Mouse (Mus musculus) c-Kit-positive CD71-negative TER-119-negative erythroid progenitor cells, embryonic 14.5 days (primary cell): ENCODE data around the gene Dhodh.

Experiments used
- DNase-seq: peaks from one replicate; pipeline ENCODE4 v3.0.0-alpha.2; 2013; ENCODE audit warnings: low read depth

The Dhodh gene

GRCm38 (mm10) chr8:109608271-109609152, at the start of gene Dhodh:
Dhodh (minus strand) TSS chr8:109608673.
- peak; percentile 91 for DNase-seq

GRCm38 (mm10) chr8:109656860-109657259, 48.4 kb upstream of the Dhodh start:
- no peak for DNase-seq

DNA sequence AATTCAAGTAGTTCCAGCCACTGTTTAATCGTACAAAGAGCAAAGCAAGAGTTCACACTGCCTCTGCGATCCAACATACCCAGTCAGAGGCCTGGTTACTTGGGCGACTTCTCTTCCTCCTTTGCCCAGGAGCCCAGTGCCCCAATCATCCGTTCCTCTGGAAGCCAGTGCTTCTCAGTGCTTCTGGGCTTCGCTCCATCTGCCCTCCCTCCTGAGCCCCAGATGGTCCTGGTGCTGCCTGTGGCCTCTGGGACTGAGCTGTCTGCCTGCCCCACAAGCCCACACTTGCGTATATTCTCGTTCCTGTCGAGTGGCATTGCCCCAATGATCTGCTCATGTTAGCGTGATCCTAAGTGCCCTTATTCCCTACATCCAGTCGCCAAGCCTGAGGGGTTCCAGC, 42.3 kb upstream of the Dhodh start:
- no peak for DNase-seq

- no peak for DNase-seq
These were observed 40.0 kb upstream of the Dhodh start for GRCm38 (mm10) chr8:109648469-109648868.

GRCm38 (mm10) chr8:109647331-109647730, 38.9 kb upstream of the Dhodh start:
- no peak for DNase-seq

DNA sequence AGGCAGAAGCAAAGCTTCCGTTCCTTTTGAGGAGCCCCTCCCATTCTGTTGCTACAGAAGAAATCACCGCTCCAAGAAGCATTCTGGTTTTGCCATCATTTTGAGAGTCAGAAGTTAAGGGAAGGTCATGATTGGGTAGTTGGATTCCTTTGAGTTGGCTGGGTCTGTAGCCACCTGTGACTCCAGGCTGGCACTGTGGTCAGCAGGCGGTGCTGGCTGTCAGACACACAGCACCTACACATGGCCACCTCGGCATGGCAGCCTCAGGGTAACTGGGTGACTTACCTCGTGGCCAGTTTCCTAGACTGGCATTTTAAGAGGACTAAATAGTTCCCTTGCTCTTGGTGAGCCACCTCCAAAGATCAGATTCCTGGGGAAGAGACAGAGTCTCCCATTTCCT, 32.8 kb upstream of the Dhodh start:
- no peak for DNase-seq

GRCm38 (mm10) chr8:109640410-109640809, 31.9 kb upstream of the Dhodh start:
- DNase-seq = no peak

DNA sequence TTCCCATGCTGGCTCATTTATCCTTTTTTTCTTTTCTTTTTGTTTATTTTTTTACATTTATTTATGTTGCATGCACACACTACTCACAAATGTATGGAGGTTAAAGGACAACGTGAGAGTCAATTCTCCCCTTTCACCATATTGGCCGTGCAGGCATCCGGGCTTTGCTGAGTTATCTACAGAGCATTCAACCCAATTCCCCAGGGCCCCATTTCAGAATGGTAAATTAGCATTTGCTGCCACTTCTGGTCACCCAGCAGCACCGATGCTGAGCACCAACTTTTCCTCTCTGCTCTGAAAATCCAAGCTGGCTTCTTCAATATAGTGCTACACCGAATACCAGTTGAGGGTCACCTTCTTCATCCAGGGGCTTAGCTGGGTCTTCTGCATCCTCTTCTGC, 30.4 kb upstream of the Dhodh start:
- DNase-seq = no peak

- no peak for DNase-seq
These were observed 26.7 kb upstream of the Dhodh start for GRCm38 (mm10) chr8:109635146-109635545.

DNA sequence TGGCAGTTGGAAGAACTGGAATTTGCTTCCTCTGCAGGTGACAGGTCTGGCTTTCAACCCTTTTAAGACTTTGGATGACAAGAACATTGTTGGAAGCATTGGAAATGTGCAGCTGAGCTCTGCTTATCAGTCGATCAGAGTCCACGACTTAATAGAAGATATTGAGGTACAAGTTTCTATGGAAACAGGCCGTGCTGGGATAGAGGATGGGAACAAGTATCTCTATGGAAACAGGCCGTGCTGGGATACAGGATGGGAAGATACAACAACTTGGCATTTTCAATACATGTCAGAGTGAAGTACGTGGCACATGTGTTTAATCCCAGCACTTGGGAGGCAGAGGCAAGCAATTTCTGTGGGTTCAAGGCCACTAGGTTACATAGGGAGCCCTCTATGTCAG, 24.0 kb upstream of the Dhodh start:
- DNase-seq = no peak

DNA sequence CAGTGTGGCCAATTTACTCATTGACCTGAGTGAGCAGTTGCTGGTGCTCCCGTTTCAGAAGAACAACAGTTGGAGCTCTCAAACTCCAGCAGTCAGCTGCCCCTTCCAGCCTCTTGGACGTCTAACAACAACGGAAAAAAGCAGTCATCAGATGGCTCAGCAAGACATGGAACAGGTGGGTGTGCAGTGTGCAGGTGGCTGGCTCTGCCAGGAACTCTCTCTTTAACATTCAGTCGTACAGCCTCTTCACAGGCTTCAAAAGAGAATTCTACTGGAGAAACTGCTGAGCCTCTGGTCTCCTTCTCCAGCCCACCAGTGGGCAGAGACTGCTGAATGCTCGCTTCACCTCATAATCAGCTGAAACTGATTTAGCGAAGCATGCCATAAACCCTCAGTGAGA, 20.2 kb upstream of the Dhodh start:
- DNase-seq = no peak

DNA sequence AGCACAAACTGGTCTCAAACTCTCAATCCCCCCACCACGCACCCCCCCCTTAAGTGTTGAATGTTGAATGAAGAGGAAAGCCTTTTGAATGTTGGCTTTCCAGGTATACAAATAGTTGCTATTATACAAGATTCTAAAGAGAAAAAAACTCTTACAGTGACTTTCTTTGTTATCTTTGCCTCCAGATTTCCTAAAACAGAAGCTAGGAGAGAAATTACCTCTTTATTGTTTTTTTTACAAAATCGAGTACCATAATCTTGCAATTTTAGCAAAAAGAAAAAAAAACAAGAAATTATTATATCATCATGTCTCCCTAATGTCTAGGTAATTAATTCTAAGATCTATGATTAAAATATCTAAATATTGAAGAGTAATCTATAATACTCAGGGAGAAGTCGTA, 7.1 kb upstream of the Dhodh start:
- no peak for DNase-seq

GRCm38 (mm10) chr8:109614243-109615210, 6.1 kb upstream of the Dhodh start, which contains the start of gene Pkd1l3:
Pkd1l3 (plus strand) TSS chr8:109614517.
- DNase-seq = peak; percentile 43

DNA sequence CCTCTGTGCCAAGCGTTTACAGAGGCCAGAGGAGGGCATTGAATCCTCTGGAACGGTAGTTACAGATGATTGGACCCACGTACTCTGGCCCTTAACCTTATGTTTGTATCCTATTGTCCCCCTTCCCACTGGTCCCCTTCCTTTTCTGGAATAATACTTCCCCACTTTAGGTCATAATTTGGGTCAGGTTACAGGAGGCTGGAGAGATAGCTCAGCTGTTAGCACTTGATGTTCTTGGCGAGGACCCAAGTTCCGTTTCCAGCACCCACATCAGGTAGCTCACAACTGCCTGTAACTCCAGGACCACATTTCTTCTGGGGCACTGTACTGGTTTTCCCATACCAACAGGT, 655 bp upstream of the Dhodh start:
- no peak for DNase-seq

- DNase-seq = no peak
These were observed 823 bp downstream of the Dhodh start for GRCm38 (mm10) chr8:109607650-109608049.

DNA sequence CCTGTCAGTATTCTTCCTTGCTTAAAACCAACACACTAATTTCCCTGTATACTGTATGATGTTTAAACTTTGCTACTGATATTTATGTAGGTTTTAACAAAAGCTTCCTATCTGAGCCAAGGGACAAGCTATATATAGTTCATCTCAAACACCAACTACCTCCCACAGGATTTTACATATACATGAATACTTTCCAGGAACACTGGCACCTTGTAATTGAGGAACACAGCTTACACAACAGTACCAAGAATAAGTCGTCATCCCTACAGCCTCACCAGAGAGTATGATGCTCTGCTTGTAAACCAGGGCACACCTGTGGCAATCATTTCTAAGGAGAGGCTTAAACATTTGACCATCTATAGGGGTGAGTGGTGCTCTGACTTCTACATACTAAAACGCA, 1.7 kb downstream of the Dhodh start:
- DNase-seq = no peak

DNA sequence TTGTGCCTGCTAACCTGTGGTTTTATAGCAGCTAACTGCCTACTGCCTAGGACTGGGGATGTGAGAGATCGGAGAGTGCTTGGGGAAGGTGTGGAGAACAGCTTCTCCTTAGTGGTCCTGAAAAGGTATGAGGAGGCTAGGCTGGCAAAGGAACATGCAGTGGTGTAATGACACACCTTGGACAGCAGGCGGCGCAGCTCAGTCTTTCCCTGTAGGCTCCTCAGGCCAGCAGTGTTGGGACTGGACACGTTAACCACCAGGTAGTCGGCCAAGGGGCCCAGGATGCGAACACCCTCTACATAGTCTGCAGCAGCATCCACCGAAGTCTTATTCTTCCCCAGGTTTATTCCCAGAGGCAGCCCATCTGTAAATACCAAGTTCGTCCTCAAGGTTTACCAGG, 12.6 kb downstream of the Dhodh start:
- DNase-seq = no peak

DNA sequence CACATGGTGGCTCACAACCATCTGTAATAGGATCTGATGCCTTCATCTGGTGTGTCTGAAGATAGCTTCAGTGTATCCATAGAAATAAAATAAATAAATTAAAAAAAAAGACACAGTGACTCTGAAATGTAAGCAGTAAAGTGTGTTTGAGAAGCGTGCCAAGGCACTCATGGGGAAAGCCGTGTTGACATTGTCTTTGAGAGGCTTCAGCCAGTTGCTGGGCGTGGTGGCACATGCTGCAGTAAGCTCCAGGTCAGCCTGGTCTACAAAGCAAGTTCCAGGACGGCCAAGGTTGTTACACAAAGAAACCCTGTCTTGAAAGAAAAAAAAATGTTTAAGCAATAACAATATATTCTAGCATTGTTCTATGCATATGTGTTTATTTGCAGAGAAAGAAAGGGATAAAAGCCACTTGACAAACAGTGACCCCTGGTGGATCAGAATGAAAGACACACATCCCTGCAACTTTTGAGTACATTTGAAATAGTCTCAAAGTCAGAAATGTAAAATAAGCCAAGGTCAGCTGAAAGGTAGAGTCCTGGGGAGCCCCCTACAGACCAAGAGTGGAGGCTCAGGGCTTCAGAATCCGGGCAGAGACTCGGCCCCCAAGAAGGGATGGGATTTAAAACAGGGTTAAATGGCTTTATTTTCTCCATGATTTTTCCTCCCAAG, 15.2 kb downstream of the Dhodh start:
- DNase-seq = peak; percentile 73

- DNase-seq = no peak
These were observed 16.3 kb downstream of the Dhodh start for GRCm38 (mm10) chr8:109592164-109592563.

- no peak for DNase-seq
These were observed 17.1 kb downstream of the Dhodh start for GRCm38 (mm10) chr8:109591367-109591766.

DNA sequence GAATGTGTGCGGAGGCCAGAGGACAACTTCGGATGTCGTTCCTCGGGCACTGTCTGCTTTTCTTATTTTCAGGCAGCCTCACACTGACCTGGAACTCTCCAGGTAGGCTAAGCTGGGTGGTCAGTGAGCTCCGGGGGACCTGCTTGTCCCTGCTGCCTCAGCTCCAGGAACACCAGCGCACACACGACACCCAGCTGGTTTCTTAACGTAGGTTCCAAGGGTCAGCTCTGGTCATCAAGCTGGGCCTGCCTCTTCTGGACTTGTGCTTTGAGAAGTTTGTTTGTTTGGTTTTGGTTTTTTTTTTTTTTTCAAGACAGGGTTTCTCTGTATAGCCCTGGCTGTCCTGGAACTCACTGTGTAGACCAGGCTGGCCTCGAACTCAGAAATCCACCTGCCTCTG, 17.6 kb downstream of the Dhodh start:
- DNase-seq = no peak

DNA sequence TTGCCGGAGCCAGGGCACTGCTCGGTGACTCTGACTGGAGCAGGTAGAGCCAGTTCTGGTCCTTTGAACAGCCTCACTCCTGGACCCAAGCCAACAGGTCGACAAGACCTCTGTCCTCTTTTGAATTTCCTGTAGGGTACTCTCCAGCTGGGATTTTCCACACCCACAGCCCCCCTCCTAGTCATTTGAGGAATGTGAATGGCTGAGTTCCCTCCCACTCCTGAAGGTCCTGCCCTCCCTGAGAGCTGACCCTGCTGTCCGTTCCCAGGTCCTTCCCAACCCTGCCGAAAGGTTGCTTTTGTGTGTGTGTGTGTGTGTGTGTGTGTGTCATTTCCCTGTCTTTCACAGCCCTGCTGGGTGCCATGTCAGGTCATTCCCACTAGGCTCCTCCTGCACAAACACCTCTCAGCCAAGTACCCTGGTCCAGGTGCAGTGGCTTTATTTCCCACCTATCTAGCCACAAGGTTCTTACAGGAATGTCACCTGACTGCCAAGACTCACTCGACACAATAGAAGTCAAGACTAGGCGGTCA, 21.4 kb downstream of the Dhodh start:
- no peak for DNase-seq
